Mouse (Mus musculus) heart, postnatal 0 days (tissue): Measurements from ENCODE around the gene Agbl1.

Source experiments
- CTCF ChIP-seq: IDR thresholded peaks from 2 replicates; pipeline ENCODE4 v1.5.1; 2016; ENCODE audit warnings: antibody characterized with exemption, control low read depth, low read depth
- EP300 ChIP-seq: IDR thresholded peaks from 2 replicates; pipeline ENCODE4 v1.6.1; 2016; ENCODE audit warnings: antibody characterized with exemption, low read depth

DNA sequence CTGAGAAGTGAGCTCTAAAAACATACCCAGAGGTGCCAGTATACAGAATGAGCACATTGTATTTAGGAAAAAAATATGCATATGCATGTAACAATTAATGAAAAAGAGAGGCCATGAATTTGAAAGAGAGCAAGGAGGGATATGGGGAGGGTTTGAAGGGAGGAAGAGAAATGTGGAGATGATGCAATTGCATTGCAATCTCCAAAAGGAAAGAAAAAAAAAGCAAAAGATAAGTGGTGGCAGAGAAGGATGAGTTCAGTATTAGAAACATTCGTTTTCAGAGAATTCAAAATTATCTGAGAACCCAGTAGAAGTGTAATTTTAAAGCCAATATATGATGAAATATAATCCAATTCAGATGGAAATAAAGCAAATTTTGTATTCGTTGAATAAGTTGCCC is 236.7 kb downstream of the Agbl1 start:
- TF ChIP-seq CTCF (no peak), EP300 (no peak)
